Mouse (Mus musculus): ENCODE results near the gene Fbxl20. TPM values are rescaled to one million over a fixed set of nuclear protein-coding genes. Genes with fewer than 3 reads are reported as not detected.

The Fbxl20 gene
- polyA plus RNA-seq, 3 experiments from 2014 or later, result 3.5 to 7.2 (median 7.2) TPM

- no peak for ATAC-seq
Measured at GRCm38 (mm10) chr11:98086574-98086973, 63.6 kb downstream of the Fbxl20 start.

GRCm38 (mm10) chr11:98086141-98086540 is 64.1 kb downstream of the Fbxl20 start:
- no peak for ATAC-seq

DNA sequence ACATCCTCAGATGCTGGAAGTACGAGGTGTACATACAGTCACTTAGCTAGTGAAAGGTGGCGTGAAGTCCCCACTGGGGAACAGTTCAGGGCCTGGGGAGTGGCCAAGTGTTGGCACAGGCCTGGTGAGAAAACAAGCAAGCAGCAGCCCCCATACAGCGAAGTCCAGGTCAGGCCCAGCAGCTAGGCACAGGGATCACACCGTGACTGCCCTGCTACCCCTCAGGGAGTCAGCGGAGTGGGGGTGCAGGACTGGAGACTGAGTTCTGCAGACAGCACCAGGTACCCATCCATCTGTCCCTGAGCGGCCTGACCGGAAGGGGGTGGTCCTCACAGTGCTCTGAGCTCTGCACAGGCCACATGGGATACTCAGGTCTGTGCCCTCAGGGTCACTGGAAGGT is 67.5 kb downstream of the Fbxl20 start:
- no peak for ATAC-seq

GRCm38 (mm10) chr11:98080450-98080849 is 69.8 kb downstream of the Fbxl20 start:
- no peak for ATAC-seq

- ATAC-seq, result no peak
Measured at GRCm38 (mm10) chr11:98077086-98077485, 73.1 kb downstream of the Fbxl20 start.

GRCm38 (mm10) chr11:98075195-98075808 is 74.9 kb downstream of the Fbxl20 start:
- peak; percentile 63 for ATAC-seq

- ATAC-seq, result no peak
Measured at GRCm38 (mm10) chr11:98073442-98073841, 76.8 kb downstream of the Fbxl20 start.

GRCm38 (mm10) chr11:98067255-98067654 is 82.9 kb downstream of the Fbxl20 start:
- no peak for ATAC-seq

DNA sequence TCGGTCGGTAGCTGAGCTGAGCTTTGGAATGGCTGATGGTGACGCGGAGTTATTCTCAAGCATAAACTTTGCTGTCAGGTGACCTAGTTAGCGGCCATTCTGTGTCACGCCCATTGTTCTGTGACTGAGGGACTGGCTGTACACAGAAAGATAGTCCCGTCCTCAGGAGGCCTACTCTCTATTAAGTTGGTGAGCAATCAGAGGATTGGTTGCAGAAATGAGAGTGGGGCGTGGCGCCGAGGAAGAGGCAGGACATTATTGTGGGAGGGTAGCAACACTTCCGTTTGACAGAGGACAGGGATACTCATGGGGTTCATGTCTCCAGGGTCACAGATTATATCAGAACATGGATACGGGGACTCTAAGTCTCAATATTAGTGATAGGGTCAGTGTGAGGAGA is 84.0 kb downstream of the Fbxl20 start:
- no peak for ATAC-seq

- ATAC-seq, result no peak
Measured at GRCm38 (mm10) chr11:98061904-98062562, 88.2 kb downstream of the Fbxl20 start.

- ATAC-seq, result no peak
Measured at GRCm38 (mm10) chr11:98061441-98061840, 88.8 kb downstream of the Fbxl20 start.

GRCm38 (mm10) chr11:98060104-98060692 is 90.0 kb downstream of the Fbxl20 start:
- ATAC-seq, result no peak

DNA sequence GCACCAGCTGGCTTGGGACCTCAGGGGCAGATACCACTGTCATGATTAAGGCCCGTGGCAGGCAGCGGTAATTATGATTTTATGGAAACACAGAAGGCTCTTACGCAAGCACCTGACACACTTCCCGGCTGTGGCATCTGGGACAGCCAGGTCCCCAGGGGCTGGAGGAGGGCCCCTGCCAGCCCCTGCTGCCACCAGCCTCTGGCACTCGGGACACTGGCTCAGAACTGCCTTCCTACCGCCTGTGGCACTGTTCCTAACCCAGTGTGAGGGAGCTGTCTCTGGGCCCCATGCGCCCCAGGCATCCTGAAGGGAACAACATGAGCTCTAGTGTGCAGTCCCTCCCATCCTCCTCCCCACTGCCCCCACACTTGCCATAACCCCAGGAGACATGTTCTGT is 90.5 kb downstream of the Fbxl20 start:
- ATAC-seq, result no peak

GRCm38 (mm10) chr11:98057998-98058397 is 92.2 kb downstream of the Fbxl20 start:
- ATAC-seq, result no peak

GRCm38 (mm10) chr11:98057466-98057865 is 92.7 kb downstream of the Fbxl20 start:
- ATAC-seq, result no peak

DNA sequence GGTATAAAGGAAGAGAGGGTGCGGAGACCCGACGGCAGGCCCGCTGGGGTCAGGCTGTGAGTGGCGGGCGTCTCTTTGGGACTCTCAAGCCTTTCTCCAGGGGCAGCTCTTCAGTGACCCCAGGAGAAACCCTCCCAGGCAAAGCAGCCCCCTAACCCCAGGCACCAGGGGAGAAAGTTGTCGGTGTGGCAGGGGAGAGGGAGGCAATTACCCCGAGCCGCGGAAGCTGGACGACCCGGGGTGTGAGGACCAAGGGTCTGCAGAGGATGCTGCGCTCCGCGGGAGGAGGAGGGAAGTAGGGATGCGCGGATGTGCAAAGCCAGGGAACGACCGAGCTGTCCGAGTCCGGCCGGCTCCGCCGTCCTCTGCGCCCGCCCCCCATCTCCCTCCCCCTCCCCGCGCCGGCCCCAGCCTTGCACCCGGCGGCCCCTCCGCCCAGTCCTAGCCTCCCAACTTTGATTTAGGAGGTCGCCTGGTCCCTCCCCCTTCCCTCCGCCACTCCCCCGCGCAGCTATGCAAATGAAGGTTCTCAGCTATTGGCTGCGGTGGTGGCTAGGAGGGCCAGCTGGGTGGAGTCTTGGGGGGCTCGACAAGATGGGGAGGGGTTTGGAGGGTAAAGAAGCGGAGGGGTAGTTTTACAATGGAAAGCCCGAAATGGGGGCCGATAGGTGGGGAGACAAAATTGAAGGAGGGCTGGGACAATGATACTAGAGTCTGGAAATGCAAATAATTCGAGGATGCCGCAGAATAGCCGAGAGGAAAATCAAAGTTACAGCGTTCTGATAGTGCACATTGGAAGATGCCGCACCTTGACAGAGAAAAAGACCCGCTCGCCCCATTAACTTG is 97.0 kb downstream of the Fbxl20 start, which contains the start of gene Stac2:
TSS of gene Stac2 (minus strand) at position 474 of the 846 bp plus-strand sequence.
- ATAC-seq, result no peak

DNA sequence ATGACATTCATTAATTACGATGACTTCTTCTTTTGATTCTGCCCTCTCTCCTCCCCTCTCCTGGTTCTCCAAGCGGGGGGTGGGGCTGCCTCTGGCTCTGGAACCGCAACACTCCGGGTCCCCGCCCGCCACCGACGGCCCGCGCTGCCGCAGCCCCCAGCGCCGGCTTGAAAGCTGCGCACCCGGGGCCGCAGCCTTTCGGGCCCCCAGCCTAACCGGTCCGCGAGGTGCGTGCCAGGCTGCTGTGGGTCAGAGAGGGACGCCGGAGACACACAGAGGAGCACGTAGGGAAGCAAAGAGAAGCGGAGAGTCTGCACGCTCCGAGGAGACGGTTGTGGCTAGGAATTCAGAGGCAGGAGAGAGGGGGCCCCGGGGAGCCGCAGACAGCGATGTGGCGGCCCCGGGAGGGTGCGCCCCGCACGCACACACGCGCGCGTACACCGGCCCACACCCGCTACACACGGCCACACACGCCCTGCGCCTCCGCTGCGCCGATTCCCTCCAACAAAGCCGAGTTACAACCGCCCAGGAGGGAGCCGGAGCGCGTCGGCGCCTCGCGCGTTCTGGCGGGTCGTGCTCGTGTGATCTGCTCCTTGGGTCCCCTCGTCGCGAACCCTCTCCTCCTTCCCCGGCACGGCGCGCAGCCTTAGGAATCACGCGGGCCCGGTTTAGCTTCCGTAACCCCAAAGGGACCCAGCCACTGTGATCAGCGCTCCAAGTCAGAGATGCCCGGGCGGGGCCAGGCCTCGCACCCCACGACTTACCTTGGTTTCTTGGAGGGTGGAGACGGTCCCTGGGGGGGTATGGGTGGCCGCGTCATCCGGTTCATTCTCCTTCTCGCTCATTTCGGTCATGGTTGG is 97.8 kb downstream of the Fbxl20 start:
- peak; percentile 41 for ATAC-seq

DNA sequence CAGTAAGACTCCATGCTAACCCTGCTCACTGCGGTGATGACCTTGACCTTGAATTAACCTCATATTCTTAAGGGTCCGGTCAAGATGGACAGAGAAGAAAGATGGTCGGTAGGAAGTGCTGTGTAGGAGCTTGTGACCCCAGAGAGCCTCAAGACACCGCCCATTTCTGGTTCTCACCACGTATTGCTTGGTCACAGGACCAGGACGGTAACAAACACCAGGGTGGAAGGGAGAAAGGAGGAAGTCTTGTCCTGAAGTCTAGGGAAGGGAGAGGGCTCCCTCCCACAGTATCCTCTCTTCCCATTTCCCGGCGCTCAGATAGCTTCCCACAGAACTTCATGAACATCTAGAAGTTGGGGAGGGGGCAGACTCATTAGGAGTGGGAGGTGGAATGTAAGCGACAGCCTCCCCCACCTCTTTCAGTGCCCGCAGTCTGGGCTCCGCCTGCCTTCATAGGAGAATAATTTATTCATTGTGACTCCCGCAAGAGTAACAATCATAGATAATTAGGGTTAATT is 98.5 kb downstream of the Fbxl20 start:
- no peak for ATAC-seq

DNA sequence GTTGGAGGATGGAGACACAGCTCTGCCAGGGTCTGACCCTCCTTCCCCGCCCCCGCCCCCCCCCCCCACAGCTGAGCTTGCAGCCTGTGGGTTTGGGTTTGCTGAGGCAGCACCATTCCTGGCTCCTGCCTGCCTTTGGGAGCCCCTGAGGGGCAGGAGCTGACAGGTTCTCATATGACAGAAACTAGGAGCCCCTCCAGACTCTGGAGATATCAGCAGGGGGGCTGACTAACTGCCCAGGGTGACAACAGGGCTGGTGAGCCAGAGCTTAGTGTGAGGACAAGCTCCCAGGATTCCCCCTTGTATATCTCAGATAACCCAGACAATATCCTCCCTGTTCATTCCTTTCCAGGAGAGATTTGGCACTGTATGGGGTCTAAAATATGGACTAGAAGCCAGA is 99.3 kb downstream of the Fbxl20 start:
- ATAC-seq, result no peak

DNA sequence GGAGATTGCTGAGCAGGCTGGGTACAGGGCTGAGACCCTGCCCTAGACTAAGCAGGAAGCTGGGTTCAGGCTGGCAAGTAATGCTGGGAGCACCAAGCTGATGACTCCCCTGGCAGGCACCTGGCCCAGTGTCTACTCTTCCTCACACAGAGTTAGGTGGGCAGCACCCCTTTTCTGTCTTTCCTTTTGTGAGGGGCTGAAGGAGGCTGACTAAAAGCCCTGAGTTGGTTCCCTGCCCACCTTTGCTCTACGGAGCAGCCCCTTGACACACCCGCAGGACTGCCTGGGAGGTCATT is 99.7 kb downstream of the Fbxl20 start:
- ATAC-seq, result no peak

GRCm38 (mm10) chr11:98049672-98050519 is 100.3 kb downstream of the Fbxl20 start:
- ATAC-seq, result peak; percentile 46
